Mouse (Mus musculus) hindbrain, embryonic 11.5 days (tissue): Measurements from ENCODE around the gene Padi3. TPM values are rescaled to one million over a fixed set of nuclear protein-coding genes. Genes with fewer than 3 reads are reported as not detected.

Experiments
- ATAC-seq: fragments of 200-750 bp; cut with Nextera tagmentation; 2 replicates; pipeline ENCODE4 v1.8.0; 2017; ENCODE audit warnings: mild to moderate bottlenecking, moderate TSS enrichment, moderate library complexity; ENCODE audit not compliant: low FRiP score
- DNase-seq: peaks from one replicate; pipeline ENCODE4 v3.0.0-alpha.2; 2015; ENCODE audit warnings: low spot score
- H3K27ac ChIP-seq: fragments of 300-500 bp; sonication (generic); 2 replicates; pipeline ENCODE4 v1.5.1; 2014; ENCODE audit warnings: mild to moderate bottlenecking, low read depth, low read length
- H3K27me3 ChIP-seq: fragments of 300-500 bp; sonication (generic); 2 replicates; pipeline ENCODE4 v1.6.1; 2014; ENCODE audit warnings: mild to moderate bottlenecking, low read length, moderate library complexity, mixed read lengths; ENCODE audit not compliant: control insufficient read depth, insufficient read depth
- H3K36me3 ChIP-seq: fragments of 300-500 bp; sonication (generic); 2 replicates; pipeline ENCODE4 v1.6.1; 2014; ENCODE audit warnings: mild to moderate bottlenecking, low read length, moderate library complexity, mixed read lengths; ENCODE audit not compliant: control insufficient read depth, insufficient read depth
- H3K4me1 ChIP-seq: fragments of 300-500 bp; sonication (generic); replicated peaks from 2 replicates; pipeline ENCODE4 v1.6.1; 2014; ENCODE audit warnings: low read length, mixed read lengths; ENCODE audit not compliant: control insufficient read depth, insufficient read depth
- H3K4me2 ChIP-seq: fragments of 300-500 bp; sonication (generic); replicated peaks from 2 replicates; pipeline ENCODE4 v1.6.1; 2014; ENCODE audit warnings: mild to moderate bottlenecking, low read depth, low read length
- H3K4me3 ChIP-seq: fragments of 300-500 bp; sonication (generic); 2 replicates; pipeline ENCODE4 v1.5.1; 2014; ENCODE audit warnings: low read depth, low read length
- H3K9ac ChIP-seq: fragments of 300-500 bp; sonication (generic); 2 replicates; pipeline ENCODE4 v1.6.1; 2014; ENCODE audit warnings: low read depth, low read length
- H3K9me3 ChIP-seq: fragments of 300-500 bp; sonication (generic); 2 replicates; pipeline ENCODE4 v1.6.1; 2016; ENCODE audit warnings: low read length; ENCODE audit not compliant: control insufficient read depth
- WGBS: fragments of 180-500 bp; shearing (Covaris S2); extraction: QIAGEN DNeasy Blood & Tissue Kit; methylation state at CpG from one replicate; pipeline ENCODE4 v1.1.7; 2014; 5-methylcytosine and 5-hydroxymethylcytosine counted together
- polyA plus RNA-seq: library from polyadenylated mRNA; unstranded; fragments of >200 nt; fragmentation: Nextera tagmentation; extraction: Ambion mirVana; gene quantifications from 2 replicates; pipeline ENCODE4 v1.2.1, GENCODE M21; 2014

Padi3 gene
- polyA plus RNA-seq, 1 experiment from 2014 or later = not detected

DNA sequence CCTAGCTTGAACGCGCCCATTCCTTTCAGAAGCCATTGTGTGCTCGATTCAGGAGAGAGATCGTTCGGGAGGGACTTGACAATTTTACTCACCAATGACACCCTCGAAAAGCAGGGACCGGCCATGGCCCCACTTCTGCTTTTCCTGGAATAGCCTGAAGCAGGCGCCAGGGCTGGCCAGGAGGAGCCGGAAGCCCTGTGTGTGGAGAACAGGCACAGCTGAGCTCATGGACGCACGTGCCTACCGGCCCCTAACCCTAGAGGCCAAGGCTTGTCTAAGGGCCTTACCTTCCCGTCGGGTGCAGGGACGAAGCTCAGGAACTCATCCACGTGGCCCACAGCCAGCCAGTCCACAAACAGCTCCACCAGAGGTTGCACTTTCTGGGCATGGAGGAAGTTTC lies 19.4 kb downstream of the Padi3 start:
- H3K36me3 ChIP-seq = no peaks in the 10 kb centered on the region
- no peak for DNase-seq
- 84% methylated on average over 16 of the region's 16 CpGs for WGBS
- no peaks in the 10 kb centered on the region; the same call in 1 of the 2 replicates for H3K9me3 ChIP-seq
- no peak for ATAC-seq
- H3K9ac ChIP-seq = no peak overlapping the region
- no peaks in the 10 kb centered on the region for H3K4me1 ChIP-seq
- no peak overlapping the region for H3K4me3 ChIP-seq
- no peak overlapping the region for H3K4me2 ChIP-seq
- no peaks in the 10 kb centered on the region for H3K27me3 ChIP-seq
- no peak overlapping the region for H3K27ac ChIP-seq

DNA sequence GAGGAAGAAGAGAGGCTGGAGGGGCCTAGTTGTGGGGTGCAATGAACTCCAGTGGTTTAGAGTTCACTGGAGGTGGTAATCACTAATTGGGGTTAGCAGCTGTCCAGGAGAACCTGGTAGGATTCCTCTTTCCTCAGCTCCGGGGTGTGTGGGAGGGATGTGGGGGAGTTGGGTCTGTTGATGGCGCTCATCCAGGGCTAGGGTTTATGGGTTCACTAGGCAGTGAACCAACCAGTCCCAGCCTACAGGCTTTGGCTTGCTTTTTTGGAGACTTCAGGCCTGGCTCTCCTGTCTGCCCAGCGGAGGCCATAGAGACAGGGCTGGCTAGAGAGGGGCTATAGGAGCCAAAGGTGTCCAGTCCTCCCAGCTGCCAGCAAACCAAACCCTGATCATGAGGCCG lies 20.5 kb downstream of the Padi3 start:
- Histone ChIP-seq H3K4me3 (no peak overlapping the region), H3K9ac (no peak overlapping the region), H3K36me3 (no peaks in the 10 kb centered on the region), H3K4me1 (no peaks in the 10 kb centered on the region), H3K4me2 (no peak overlapping the region), H3K27me3 (no peaks in the 10 kb centered on the region), H3K27ac (no peak overlapping the region), H3K9me3 (no peaks in the 10 kb centered on the region; the same call in 1 of the 2 replicates)
- ATAC-seq (no peak), DNase-seq (no peak)
- 90% methylated on average over 4 of the region's 4 CpGs for WGBS

DNA sequence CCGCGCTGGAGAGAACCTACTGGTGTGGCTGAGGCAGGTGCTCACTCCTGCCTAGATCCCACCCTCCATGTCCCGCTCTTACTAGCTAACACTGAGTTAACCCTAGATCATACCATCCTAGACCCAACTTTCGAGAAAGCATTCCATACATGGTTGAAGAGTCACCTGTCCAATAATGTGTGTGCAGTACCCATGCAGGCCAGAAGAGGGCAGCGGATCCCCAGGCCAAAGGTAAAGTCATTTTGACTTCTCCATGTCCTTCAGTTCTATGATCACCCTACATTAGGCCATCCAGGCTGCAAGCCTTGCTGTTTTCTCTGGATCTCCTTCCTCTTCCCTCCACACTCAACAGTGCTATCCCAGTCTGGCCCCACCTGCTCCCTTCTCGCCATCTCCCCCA lies 21.5 kb downstream of the Padi3 start:
- H3K4me2 ChIP-seq = no peak overlapping the region
- ATAC-seq = no peak
- peak; percentile 77 for DNase-seq
- no peak overlapping the region for H3K27ac ChIP-seq
- H3K4me1 ChIP-seq = no peaks in the 10 kb centered on the region
- no peak overlapping the region for H3K9ac ChIP-seq
- no peaks in the 10 kb centered on the region; the same call in 1 of the 2 replicates for H3K9me3 ChIP-seq
- H3K27me3 ChIP-seq = no peaks in the 10 kb centered on the region
- H3K36me3 ChIP-seq = no peaks in the 10 kb centered on the region
- no peak overlapping the region for H3K4me3 ChIP-seq
- 46% methylated on average over 6 of the region's 6 CpGs for WGBS

DNA sequence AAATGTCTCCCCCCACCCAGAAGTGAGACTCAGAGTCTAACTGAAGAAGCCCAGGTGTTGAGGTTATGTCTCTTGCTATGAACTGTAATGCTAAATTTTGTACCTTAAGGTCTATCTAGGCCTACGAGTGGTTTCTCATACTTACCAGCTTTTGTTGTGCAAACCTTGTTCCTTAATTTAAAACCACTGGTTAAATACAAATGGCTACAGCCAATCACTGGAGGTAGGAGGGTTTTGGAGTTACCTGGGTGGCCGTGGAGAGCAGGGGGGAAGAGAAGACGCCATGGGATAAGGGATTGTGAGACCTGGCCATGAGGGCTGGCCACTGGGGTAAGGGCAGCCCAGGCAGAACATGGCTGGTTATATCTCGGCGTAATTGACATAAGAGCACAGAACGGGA lies 22.2 kb downstream of the Padi3 start:
- WGBS = 80% methylated on average over 6 of the region's 6 CpGs
- no peak for ATAC-seq
- no peaks in the 10 kb centered on the region; the same call in 1 of the 2 replicates for H3K9me3 ChIP-seq
- no peak for DNase-seq
- no peak overlapping the region for H3K27ac ChIP-seq
- no peaks in the 10 kb centered on the region for H3K36me3 ChIP-seq
- no peaks in the 10 kb centered on the region for H3K27me3 ChIP-seq
- no peak overlapping the region for H3K4me3 ChIP-seq
- H3K4me1 ChIP-seq = no peaks in the 10 kb centered on the region
- no peak overlapping the region for H3K9ac ChIP-seq
- H3K4me2 ChIP-seq = no peak overlapping the region

DNA sequence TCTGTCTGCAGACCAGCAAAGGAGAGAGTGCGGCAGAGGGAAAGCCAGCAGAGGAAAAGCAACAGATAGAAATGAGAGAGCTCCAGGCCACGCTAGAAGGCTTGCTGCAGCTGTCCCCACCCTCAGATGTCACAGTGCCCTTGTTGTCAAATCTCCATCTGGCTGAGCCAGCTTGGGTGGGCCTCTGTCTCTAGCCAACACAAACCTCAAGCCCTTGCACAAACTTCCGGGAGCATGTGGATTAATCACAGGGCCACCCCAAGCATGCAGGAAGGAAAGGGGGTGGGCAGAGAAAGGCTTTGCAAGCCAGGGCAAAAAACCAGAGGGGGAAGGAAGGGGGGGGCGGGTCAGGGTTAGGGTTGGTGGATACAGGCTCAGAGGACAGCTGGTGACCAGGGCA lies 23.0 kb downstream of the Padi3 start:
- Histone ChIP-seq H3K9me3 (no peaks in the 10 kb centered on the region; the same call in 1 of the 2 replicates), H3K9ac (no peak overlapping the region), H3K4me3 (no peak overlapping the region), H3K27me3 (no peaks in the 10 kb centered on the region), H3K36me3 (no peaks in the 10 kb centered on the region), H3K27ac (no peak overlapping the region), H3K4me1 (no peaks in the 10 kb centered on the region), H3K4me2 (no peak overlapping the region)
- 78% methylated on average over 4 of the region's 4 CpGs for WGBS
- DNase-seq = no peak
- no peak for ATAC-seq

DNA sequence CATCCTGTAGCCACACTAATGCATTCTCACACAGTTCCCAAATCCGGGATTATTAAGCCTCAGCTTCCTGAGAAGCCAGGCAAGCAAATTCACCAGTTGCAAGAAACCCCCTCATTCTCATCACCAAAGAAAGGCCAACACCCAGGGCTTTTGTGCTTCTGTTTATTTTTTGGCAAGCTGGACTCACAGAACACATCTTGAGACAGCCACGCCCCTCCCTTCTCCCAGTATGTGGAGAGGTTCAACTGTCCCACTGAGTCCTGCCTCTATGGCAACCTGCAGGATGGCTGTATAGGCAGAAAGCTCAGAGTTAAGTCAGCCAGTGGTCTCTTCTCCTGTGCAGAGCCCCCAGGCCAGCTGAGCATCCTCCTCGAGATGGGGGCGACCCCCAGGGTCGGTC lies 25.2 kb downstream of the Padi3 start:
- no peak overlapping the region for H3K27ac ChIP-seq
- DNase-seq (no peak), ATAC-seq (no peak)
- H3K4me2 ChIP-seq = no peak overlapping the region
- H3K36me3 ChIP-seq = no peaks in the 10 kb centered on the region
- no peak overlapping the region for H3K9ac ChIP-seq
- H3K9me3 ChIP-seq = no peaks in the 10 kb centered on the region; the same call in 1 of the 2 replicates
- WGBS = 84% methylated on average over 5 of the region's 5 CpGs
- no peaks in the 10 kb centered on the region for H3K27me3 ChIP-seq
- H3K4me3 ChIP-seq = no peak overlapping the region
- H3K4me1 ChIP-seq = no peaks in the 10 kb centered on the region

DNA sequence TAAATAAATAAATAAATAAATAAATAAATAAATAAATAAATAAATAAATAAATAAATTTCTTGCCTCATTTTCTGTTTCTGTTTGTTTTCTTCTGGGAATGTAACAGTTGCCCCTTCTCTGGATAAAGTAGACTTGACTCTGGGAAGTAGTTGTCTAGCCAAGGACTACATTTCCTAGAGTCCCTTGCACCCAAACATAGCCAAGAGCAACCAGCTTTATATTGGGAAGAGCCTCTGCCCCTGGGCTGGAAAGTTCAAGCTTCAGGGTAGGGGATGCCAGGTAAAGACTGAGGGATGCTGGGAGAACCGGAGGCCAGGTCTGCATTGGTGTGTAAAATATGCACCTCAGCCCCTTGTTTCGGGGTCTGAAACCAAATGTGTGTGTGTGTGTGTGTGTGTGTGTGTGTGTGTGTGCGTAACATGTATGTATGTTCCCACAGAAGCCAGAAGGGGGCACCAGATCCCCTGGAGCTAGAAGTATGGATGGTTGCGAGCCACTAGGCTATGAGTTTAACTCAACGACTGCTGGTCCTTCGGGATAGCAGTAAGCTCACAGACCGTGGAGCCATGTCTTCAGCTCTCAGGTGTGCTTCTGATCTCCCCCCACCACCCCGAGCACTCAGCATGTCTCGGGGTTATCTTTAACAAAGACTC lies 26.0 kb downstream of the Padi3 start:
- H3K4me2 ChIP-seq = no peak overlapping the region
- no peak overlapping the region for H3K4me3 ChIP-seq
- no peaks in the 10 kb centered on the region; the same call in 1 of the 2 replicates for H3K9me3 ChIP-seq
- ATAC-seq (no peak), DNase-seq (no peak)
- H3K27ac ChIP-seq = no peak overlapping the region
- H3K9ac ChIP-seq = no peak overlapping the region
- no peaks in the 10 kb centered on the region for H3K36me3 ChIP-seq
- no peaks in the 10 kb centered on the region for H3K27me3 ChIP-seq
- WGBS = 96% methylated on average over 9 of the region's 9 CpGs
- no peaks in the 10 kb centered on the region for H3K4me1 ChIP-seq

DNA sequence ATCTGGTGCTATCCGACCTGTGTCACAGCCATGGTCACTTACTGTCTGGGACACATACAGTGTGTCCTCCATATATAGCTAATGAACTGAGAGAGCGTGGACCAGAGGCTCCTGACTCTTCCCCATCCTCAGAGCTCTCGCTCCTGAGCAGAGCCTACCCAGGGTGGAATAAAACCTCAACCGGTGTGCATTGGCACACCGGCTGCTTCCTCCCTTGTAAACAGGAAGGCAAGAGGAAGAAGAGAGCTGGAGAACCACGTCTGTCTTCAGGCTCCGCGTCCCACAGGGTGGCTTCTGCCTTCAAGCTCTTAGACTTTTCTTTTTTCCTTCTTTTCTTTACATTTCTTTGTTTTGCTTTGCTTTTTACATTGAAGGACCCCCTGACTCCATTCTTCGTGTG lies 27.6 kb downstream of the Padi3 start:
- Histone ChIP-seq H3K36me3 (no peaks in the 10 kb centered on the region), H3K4me3 (no peak overlapping the region), H3K9me3 (no peaks in the 10 kb centered on the region; the same call in 1 of the 2 replicates), H3K27ac (no peak overlapping the region), H3K4me2 (no peak overlapping the region), H3K9ac (no peak overlapping the region), H3K4me1 (no peaks in the 10 kb centered on the region), H3K27me3 (no peaks in the 10 kb centered on the region)
- no peak for DNase-seq
- WGBS = 92% methylated on average over 9 of the region's 9 CpGs
- no peak for ATAC-seq

DNA sequence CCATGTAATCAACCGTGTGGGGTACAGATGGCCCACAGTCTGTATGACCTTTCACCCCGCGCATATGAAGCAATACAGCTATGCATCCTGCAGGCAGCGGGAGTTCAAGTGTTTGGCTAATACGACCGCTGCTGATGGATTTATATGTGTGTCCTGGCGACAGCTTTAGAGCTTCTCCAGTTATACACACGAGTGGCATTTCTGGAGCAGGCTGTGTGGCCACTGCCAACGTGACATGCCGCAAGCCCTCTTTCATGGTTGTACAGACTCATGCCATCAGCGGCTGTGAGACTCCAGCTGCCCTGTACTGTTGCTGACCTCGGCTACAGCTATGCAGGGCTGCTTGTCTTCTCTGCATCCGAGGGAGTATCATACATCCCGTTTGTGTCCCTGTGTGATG lies 29.9 kb downstream of the Padi3 start:
- no peaks in the 10 kb centered on the region for H3K9me3 ChIP-seq
- no peaks in the 10 kb centered on the region for H3K27me3 ChIP-seq
- H3K9ac ChIP-seq = no peak overlapping the region
- H3K4me3 ChIP-seq = no peak overlapping the region
- no peaks in the 10 kb centered on the region for H3K4me1 ChIP-seq
- H3K27ac ChIP-seq = no peak overlapping the region
- 74% methylated on average over 14 of the region's 14 CpGs for WGBS
- DNase-seq = no peak
- no peak overlapping the region for H3K4me2 ChIP-seq
- ATAC-seq = no peak
- no peaks in the 10 kb centered on the region for H3K36me3 ChIP-seq
